Mouse (Mus musculus): ENCODE data around the gene Ctu2.

- TF ChIP-seq CTCF (IDR thresholded peaks at IDR 0.05; ENCODE audit: low read depth, low read length) (no peak), POLR2A (IDR thresholded peaks at IDR 0.05; ENCODE audit: extremely low read depth, insufficient read depth, low read length) (no peak)
Measured at GRCm38 (mm10) chr8:122488387-122488786, 12.4 kb downstream of the Ctu2 start.
